Mouse (Mus musculus): ENCODE measurements at regions not wholly inside any gene's neighbourhood (a gene's known extent, or its start where the extent isn't known, plus 50 kb on each side); places are given as distances from the start of the nearest gene placed in this dataset.
A peak's percentile ranks its signal among the peaks of the same experiment; 100 is the strongest.

DNA sequence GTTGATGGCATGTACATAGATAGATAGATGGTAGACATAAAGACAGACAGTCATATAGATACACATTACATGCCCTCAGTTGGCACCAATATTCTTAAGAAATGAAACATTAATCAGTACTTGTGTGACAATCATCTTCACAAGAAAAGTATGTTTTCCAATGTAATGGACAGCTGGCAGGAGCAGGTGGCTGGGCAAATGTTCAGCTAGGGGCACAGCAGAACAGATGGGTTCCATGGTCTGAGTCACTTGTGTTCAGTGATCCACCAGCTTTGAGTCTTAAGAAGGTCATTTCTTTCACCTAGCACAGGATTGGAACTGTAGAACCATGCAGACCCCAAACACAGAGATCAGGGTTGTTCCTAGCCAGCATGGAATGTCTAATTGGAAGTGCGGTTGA lies 2631.2 kb upstream of the 5930422O12Rik start:
- DNase-seq = peak; percentile 9 to 12

DNA sequence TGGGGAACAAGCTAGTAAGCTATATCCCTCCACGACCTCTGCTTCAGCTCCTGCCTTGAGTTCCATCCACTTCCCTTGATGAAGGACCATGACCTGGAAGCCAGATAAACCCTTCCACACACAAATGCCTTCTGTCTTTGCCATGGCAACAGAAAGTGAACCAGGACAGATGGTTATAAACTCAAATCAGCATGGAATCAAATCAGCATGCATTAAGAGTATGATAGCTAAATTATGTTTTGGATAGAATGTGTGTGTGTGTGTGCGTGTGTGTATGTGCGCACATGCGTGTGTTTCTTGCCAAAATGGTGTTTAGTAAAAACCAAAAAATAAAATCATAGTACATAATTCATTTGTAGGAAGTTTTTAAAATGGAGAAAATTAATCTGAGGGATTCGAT lies 2611.5 kb upstream of the 5930422O12Rik start:
- DNase-seq = no peak

DNA sequence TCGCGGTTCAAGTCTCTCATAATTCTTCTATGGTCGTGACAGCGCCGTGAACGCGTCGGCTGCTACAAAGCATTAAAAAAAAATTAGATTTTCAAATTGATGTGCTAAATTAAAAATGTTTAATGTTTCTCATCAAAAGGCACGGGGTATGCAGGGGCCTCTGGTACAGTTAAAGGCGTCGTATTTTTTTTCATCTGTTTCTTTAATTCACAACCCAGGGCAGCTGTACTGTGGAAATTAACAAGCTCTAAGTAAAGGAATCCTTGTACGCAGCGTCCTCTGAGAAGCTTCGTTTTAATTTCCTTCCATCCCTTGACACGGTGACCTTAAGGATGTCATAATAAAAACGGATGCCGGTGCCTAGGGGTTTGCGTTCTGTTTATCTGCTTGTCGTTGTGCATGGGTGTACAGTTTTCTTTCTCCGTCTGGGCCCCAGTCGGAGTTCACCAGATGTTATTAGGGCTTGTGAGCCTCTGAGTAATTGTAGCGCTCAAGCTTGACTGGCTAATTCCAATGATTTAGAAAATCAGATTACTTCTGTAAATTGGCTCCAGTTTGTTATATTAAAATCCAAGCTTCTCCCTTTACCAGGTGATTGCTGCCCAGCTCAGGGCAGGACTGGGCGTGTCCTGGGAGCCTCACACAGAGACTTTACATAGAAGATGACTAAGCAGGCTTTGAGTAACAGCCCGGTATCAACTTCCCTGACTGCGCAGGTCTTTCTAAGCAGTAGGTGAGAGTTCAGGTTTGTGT lies 2605.5 kb upstream of the 5930422O12Rik start:
- DNase-seq = no peak

DNA sequence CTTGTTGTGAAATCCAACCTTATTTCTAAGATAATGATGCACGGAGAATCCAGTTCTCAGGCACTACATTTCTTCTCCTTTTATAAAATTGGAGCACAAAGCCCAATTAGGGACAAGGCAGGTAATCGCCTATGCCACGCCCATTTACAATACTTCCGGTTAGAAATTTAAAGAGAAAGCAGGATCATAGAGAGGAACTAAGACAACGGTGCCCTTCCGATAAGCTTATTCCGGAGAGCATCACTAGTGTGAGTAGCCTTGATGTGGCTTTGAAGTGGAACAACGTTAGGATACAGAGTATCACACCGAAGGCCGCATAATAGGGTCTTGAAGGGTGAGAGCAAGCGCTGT lies 2604.9 kb upstream of the 5930422O12Rik start:
- DNase-seq = no peak

DNA sequence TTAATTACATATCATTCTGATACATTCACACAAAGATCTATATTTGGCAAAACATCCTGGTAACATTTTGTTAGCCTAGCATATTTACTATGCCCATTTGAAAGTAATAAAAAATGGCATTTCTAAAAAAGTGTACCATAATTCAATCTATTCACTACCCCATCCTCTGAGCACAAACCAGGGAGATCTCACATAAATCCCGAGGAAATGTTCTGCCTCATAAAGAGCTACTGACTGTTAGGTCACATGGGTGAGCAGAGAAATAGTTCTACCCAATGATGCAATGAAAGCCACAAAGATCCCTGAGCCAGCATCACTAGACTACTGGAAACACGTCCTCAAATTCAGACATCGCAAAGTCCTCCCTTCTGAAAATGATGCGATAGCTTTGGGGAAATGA lies 2602.5 kb upstream of the 5930422O12Rik start:
- DNase-seq = no peak

DNA sequence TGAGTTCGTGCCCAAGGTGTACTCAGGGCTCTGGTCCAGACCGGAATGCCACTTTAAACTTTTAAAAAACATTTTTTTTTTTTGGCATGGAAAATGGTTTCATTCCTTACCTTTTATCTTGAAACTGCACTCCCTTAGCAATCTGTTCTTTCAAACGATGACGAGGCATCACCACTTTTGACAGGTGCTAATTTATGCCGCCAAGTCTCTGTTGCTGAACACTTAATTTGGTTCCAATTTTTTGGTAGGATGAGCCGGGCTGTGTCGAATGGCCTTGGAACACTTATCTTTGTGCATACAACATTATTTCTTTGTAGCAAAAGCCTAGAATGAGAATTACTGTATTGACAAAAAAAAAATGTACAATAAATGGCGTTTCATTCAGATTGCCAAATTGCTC lies 2590.5 kb upstream of the 5930422O12Rik start:
- no peak for DNase-seq

DNA sequence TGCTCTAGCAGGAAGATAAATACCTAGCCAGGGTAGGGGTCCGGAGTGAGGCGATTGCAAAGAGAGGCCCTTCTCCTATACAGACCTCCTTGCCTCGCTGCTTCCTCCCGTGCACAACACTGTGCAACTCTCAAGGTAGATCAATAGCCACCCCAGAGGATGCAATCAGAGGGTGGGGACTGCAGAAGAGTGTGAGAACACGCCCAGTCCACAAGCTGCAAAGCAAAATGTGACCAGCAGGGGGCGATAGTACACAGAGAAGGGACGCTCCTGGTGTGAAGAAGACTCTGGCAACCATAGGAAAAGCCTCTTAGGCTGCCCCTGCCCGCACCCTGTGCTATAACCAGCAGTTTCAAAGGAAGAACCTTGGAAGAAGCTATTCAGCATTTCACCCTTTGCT lies 2588.4 kb upstream of the 5930422O12Rik start:
- DNase-seq = peak; percentile 71 to 78

DNA sequence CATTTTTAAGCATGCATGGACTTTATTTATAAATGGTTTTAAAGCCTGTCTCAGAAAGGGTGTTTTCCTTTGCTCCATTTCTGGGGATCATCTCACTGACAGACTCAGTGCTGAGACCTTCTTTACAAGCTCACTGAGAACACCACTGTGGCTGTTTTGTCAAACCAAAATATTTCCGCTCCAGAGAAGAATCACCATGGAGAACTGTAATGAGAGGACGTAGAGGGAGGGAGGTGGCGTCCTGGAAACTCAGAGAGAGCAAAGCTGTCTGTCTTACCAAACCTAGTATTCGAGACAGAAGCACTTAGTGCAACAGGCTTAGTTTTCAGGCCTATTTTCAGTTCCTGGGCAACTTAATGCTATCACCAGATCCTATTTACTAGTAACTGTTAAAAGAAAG lies 2565.5 kb upstream of the 5930422O12Rik start:
- DNase-seq = peak in 1 of 2 experiments; percentile 4

DNA sequence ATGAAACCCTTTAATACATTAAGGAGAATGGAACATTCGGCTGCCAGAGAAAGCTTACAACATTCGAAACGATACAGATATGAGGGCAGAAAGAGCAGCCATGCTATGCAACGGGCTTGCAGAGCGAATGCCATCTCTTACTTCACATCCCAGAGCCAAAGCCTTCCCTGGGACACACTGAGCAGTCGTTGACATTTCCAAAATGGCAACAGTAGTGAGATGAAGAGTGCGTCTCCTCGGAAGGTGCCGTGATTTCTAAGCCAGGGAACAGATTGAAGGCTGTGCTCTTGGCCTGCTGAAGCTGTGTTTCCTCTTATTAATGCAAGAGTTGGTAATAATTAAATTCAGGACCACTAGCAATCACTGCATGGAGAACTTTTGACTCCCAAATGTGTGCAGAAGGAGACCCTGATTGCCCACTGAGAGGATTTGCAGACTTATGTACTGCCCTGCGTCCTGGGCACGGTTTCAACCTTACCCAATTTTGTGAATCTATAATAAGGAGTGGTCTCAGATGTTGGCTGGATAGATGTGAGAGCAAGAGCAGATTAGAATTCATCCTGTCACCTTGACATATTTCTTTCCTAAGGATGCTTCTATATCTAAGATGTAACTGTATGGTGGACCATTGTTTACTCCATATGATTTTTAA lies 2522.3 kb upstream of the 5930422O12Rik start:
- DNase-seq = no peak

DNA sequence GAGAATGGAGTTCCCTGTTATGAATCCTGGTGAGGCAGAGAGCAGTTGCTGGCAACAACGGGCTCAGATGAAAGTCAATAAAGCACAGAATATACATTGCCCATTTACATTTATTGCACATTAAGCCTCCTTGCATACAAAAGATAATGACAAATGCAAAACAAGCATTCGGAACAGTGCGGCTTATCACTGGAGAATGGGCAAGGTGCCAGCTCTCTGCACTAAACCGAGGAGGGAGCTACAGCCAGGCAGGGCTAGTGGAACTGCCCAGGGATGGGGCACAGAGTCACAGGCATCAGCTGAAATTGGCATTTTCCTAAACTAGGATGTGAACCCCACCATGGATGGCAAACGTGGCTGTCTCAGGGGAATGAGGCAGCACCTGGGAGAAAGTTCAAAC lies 2514.8 kb upstream of the 5930422O12Rik start:
- DNase-seq = no peak

DNA sequence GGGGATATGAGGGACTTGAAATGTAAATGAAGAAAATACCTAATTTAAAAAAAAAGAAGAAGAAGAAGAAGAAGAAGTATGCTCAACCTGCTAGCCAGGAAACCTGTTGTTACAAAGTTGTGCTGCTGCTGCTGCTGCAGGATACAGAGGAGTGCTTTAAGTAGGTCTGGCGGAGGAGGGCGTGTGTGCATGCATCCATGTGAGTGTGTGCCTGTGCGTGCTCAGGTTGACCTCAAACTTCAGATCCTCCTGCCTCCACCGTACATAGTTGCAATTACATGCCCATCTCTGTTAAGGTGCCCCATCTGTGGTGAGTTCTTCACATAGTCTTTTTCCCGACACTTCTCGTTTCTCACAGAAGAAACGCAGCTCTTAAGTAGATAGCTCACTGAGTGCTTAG lies 2513.4 kb upstream of the 5930422O12Rik start:
- no peak for DNase-seq

DNA sequence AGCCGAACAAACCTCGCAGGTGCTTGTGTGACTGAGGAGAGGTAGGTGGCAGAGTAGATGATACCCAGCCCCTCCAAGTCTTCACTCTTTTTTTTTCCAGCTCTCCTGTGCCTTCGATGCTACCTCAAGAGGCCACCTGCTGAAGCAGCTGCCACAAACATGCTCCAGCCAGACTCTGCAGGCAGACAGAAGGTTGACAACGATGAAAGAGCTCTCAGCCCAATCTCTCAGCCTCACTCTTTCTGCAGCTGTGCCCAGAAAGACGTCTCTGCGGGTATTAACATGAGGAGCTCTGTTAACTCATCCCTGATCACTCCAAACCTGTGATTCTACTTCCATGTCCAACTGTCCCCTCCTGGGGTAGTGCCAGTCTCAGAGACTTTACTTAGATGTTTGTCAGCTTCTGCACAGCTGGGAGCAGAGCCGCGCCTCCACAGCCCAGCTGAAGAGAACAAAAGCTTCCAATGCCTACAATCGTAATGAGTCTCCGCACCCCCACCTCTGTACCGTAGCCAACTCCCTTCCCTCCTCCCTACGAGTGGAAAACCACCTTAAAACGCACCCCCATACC lies 2512.8 kb upstream of the 5930422O12Rik start:
- DNase-seq = peak; percentile 35 to 36

DNA sequence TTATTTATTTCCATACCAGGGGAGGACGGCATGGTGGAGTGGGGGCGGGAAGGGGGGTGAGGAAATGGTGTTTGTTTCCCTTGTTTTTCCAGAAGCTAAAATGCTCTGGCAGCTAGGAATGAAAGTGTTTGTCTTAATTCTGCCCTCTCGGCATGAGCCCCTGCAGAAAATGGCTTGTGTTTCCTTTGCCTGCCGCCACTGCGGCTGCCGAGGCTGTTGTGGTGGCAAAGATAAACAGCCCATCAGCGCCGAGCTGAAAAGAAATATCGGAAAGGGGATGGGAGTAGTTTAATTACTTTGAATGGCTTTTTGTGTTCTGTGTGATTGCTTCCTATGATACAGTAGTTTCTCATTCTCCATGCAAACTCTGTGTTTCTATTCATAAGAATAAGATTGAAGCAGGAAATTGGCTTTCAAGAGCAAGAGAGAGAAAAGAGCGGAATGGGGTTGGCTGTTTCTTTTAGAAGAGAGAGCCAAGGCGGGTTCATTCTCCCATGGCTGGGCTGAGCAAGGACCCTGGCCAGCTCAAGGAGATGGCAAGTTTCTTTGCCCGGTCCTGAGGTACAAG lies 2512.2 kb upstream of the 5930422O12Rik start:
- peak; percentile 18 to 25 for DNase-seq

DNA sequence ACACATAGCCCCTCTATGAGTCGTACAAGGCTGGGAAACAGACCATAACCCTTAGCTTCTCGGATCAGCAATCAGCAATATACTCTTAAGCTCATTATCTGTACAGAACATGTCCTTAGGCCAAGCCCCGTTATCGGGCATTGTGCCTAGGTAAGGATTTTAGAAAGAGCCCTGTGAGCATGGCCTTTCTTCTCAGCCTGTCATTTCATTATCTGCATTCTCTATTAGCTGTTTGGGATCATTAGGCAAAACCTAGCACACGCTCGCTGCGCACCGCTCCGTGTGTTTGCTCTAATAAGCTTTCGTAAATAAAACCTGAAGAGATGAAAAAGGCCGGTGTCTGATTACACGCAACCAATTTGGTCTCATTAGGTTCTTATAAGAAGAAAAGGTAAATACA lies 2507.1 kb upstream of the 5930422O12Rik start:
- DNase-seq = no peak

DNA sequence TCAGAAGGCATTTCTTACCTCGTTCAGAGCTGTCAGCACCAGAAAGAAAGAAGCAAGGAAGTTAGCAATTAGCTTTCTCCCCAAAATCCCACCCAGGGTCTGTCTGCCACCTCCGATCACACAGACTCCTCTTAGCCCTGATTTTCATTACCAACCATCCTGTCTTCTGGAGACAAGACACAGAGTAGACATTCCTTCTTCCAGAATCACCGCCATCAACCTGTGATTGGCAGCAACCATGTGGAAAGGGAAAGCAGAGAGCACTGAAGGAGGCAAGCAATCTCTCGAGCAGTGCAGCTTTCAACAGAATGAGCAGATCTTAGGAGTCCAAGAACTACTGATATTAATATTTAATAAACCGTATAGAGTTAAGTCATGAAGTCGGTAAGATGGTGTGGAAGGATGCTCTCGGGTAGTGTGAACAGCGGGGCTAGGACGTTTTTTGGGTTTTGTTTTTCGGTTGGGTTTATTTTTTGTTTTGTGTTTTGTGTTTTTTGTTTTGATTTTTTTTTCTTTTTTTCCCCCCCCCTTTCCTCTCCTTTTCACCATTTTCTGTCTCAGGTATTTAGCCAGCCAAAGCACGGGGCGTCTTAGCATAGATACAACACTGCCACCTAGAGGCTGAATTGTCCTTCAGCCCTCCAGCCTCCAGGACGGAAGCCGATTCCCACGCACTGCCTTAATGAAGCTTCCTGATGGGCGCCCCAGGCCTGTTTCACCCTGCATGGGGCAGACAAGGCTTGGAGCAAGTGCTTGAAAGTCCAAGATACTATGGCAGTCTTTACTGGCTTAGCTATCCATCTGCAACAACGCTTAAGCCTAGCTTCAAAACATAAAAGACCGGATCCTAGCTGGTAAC lies 2505.0 kb upstream of the 5930422O12Rik start:
- peak; percentile 59 to 69 for DNase-seq

DNA sequence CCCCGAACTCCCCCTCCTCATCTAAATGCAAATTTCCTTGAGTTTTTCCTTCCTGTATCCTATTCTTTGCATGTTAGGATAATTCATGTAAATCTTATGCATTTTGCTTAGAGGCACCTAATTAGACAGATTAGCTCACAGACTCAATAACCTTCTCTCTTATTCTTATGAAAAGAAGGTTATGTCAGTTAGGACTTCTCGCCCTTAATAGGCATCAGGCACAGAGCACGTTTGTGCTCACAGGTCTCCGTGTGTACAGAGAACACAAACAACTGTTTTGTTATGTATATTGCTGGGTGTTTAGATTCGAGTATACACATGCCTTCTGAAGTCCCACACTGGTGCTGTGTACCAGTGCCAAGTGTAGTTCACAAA lies 2504.4 kb upstream of the 5930422O12Rik start:
- DNase-seq = no peak

DNA sequence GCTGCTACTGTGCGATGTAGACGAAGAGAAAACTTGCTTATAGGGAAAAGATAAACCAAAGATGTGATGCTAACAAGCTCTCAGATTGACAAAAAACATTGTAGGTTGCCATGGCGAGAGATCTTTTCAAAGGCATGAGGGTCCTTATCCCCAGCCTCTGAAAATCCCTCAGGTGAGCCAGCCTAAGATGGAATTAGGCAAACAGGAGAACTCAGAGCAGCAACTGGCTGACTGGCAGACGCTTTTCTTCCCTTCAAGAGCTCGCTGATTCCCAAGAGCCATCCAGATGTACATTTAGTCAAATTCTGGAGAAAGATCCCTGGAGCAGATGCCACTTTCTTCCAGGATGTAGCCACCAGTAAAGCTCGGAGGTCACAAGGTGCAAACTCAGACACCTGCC lies 2503.9 kb upstream of the 5930422O12Rik start:
- no peak for DNase-seq

DNA sequence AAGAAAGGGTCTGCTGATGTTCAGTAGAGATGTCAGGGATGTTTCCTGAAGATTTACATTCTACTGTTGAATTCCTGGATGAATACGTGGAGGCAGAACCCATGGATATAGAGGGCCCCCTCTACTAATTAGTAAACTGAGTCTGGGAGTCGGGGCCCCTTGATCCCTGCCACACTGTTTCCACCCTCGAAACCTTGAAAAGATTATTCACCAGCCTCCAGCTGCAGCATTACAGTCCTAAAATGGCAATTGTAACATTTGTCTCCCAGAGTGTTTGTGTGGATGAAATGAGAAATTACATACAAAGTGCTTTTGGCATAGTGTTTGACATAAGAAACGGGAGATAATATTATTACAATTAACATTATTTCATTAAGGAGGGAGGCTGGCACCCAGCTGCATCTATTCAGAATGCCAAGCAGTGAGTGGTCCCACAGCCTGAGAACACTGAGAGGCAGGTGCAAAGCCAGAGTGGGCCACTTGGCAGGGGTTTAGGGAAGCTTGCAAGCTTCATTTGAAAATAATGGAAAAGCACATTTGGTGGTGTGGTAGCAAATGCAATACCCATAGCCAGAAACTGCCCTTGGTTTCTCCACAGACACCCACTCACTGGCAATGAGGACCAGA lies 2490.9 kb upstream of the 5930422O12Rik start:
- no peak for DNase-seq

DNA sequence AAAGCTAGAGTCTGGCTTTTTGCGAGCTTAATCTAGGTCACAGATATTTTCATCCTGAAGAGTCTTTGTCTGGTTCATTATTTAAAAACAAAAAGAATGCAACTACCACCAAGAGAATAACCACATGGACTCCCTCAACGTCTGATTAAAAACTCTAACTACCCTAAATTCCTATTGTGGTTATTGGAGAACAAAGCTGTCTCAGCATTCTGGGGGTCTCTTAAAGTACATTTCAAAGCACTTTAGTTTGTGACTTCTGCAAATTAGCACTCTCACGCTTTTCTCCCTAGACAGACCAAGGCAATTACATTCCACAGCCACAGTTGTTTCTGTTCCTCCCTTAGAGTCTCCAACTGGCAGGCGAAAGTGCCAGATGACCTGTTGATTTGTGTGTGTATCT lies 2487.6 kb upstream of the 5930422O12Rik start:
- no peak for DNase-seq

DNA sequence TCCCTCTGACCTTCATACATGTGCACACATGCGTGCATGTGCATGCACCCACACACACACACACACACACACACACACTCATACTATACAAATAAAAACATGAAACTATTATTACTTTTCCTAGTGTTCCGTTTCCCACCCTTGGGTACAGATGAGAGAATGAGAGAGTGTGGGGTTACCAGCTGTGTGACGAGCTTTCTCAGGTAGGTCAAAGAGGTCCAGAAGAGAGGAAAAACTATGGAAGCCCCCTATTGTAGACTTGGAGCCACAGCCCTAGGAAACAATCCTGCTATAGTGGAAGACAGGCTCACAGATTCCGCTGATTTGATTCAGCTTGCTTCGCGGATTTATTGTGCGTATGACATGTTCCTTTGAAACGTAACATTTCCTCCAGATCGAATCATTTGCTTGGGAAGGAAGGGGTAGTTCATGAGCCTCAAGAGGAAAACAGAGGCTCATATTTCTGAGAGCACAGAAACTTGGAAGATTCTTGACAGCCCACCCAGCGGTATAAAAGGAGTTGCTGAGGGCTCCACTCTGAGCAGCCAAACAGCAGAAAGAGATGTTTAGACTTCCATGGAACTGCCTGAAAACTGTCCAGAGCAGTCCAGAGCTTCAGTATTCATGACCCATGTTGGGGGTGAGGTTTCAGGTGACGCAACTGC lies 2486.9 kb upstream of the 5930422O12Rik start:
- DNase-seq = no peak

DNA sequence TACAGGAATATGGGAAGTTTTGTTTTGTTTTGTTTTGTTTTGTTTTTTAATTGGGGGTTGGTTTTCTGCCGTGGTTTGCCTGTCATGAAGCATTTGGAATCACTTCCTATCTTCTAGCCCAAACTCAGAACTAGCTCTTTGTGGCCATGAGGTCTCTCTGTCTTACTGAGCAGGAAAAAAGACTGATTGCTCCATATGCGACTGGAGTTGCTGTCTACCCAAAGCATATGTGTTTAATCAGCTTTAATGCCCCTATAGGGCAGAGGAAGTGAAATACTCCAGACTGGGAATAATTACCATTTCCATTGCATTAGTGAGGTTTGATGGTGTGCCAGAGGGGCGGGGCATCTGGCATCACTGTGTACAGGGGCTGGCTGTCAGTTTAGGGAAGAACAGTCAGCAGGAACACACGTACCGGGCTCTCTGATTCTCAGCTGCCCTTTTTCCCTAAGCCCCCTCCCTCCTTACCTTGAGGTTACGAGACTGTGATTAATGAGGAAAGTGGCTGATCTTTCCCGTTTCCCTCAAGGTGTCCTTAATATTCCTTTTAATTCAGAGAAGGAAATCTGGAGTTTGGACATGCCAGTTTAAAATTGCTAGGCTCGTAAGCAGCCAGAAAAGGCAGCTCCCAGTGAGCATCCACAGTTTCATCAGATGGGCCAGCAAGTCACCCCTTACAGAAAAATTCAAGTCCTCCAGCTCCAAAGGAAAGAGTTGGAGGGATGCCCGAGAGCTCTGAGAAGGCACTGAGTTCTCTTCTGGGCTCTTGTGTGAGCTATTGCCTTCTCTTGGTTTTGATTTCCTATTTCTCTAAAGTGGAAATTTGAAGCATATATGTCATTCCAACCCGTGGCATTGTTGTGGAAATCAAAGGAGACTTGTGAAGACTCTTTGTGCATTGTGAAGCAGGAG lies 2482.1 kb upstream of the 5930422O12Rik start:
- DNase-seq = no peak

Data from layer of hippocampus, postnatal 36 days (tissue).